Mouse (Mus musculus): Measurements from ENCODE around the gene Gm9767. TPM values are rescaled to one million over a fixed set of nuclear protein-coding genes. Genes with fewer than 3 reads are reported as not detected.

Gene Gm9767
- polyA plus RNA-seq, 1 experiment from 2014 or later = 0.55 TPM

GRCm38 (mm10) chr10:26114409-26114808, 36.4 kb downstream of the Gm9767 start:
- H3K36me3 ChIP-seq = no peaks in the 10 kb centered on the region
- no peaks in the 10 kb centered on the region for H3K27me3 ChIP-seq
- WGBS = 76% methylated on average over 4 of the region's 4 CpGs
- H3K4me3 ChIP-seq = no peak overlapping the region
- no peak overlapping the region for H3K9ac ChIP-seq
- ATAC-seq (ENCODE audit: low FRiP score, low read depth) = no peak
- H3K27ac ChIP-seq = no peak overlapping the region
- H3K4me1 ChIP-seq = no peaks in the 10 kb centered on the region
- no peaks in the 10 kb centered on the region for H3K9me3 ChIP-seq
- no peak overlapping the region for H3K4me2 ChIP-seq (replicated peaks)

GRCm38 (mm10) chr10:26119067-26119821, 41.2 kb downstream of the Gm9767 start:
- no peak overlapping the region for H3K27ac ChIP-seq
- no peaks in the 10 kb centered on the region for H3K36me3 ChIP-seq
- no peak overlapping the region for H3K4me3 ChIP-seq
- no peaks in the 10 kb centered on the region for H3K9me3 ChIP-seq
- no peaks in the 10 kb centered on the region for H3K4me1 ChIP-seq
- H3K27me3 ChIP-seq = no peaks in the 10 kb centered on the region
- H3K9ac ChIP-seq = no peak overlapping the region
- H3K4me2 ChIP-seq (replicated peaks) = no peak overlapping the region
- no peak for ATAC-seq (ENCODE audit: low FRiP score, low read depth)
- 87% methylated on average over 6 of the region's 6 CpGs for WGBS

GRCm38 (mm10) chr10:26119822-26120183, 41.7 kb downstream of the Gm9767 start:
- Histone ChIP-seq H3K27ac (no peak overlapping the region), H3K36me3 (no peaks in the 10 kb centered on the region), H3K9me3 (no peaks in the 10 kb centered on the region), H3K4me1 (no peaks in the 10 kb centered on the region), H3K27me3 (no peaks in the 10 kb centered on the region), H3K4me3 (no peak overlapping the region), H3K4me2 (replicated peaks) (no peak overlapping the region), H3K9ac (no peak overlapping the region)
- no peak for ATAC-seq (ENCODE audit: low FRiP score, low read depth)
- WGBS = 71% methylated on average over 1 of the region's 1 CpGs

Other genes with a start within 250 kb of the Gm9767 start
- 11.7 and 12.2 TPM in 2 replicates for gene Tmem200a, start 797 bp downstream of the Gm9767 start, polyA plus RNA-seq (2015; fragmentation: Nextera tagmentation; extraction: Ambion mirVana)
- gene Samd3, start 151.5 kb downstream of the Gm9767 start, polyA plus RNA-seq (2015; fragmentation: Nextera tagmentation; extraction: Ambion mirVana) = not detected in 2 replicates

Measured in limb, embryonic 13.5 days (tissue).